Mouse (Mus musculus): ENCODE data around the gene Mre11a. TPM values are rescaled to one million over a fixed set of nuclear protein-coding genes. Genes with fewer than 3 reads are reported as not detected.

Gene Mre11a
- polyA plus RNA-seq (2014; fragmentation: Nextera tagmentation; extraction: Ambion mirVana), result 29.4 and 30.8 TPM in 2 replicates

DNA sequence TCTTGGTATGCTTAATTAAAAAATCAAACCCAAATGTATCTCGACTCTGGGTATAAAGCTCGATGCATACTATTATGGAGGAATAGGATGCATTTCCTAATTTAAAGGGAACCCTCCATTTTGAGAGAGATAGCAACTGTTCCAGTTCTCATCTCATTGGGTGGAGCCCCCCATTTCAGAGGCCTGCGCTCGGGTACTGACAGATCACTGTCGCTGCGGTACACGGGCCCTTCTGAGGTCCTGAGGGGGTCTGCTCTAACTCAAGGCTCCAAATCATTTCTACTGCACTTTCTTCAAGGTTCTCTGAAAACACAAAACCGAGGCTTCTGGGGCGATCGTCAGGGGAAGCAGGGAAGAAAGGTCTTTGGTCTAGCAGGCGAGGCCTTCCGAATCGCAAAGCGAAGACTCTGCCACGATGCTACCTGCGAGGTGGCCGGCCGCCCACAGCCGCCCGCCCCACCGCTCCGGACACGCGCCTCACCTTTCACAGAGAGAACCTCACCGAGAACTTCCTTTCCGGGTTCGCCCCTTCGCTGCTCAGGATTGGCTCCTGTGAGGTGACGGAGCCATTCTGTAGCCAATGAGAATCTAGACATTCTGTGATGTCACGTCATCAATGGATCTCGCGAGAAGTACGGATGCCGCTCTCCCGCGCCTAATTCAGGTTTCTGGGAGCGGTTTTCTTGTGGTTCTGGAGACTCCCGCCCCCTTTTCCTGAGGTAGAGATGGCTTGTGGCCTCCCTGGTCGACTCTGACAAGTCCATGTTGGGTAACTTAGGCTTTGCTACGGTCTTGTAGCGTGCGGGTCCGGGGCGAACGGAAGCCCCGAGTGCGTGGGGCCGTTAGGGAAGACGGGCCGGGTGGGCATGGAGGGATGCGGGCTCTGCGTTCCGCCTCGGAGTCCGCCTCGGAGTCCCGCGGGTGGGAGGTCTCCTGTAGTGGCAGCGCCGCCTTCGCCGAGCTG, at the start of gene Mre11a, which contains the start of gene Ankrd49:
TSS of gene Mre11a (plus strand) at position 616 of the 964 bp plus-strand sequence.
TSS of gene Ankrd49 (minus strand) at position 818 of the 964 bp plus-strand sequence.
- Histone ChIP-seq H3K36me3 (ENCODE audit: control insufficient read depth, insufficient read depth, low read length) (peaks cover 9% of the 10 kb centered on the region), H3K9ac (ENCODE audit: low read length) (peak within 1 kb of the TSS; percentile 94), H3K27me3 (ENCODE audit: control insufficient read depth, insufficient read depth, low read length) (no peaks in the 10 kb centered on the region), H3K27ac (ENCODE audit: low read depth, low read length) (peak within 1 kb of the TSS; percentile 87), H3K9me3 (ENCODE audit: control insufficient read depth, low read length) (no peaks in the 10 kb centered on the region), H3K4me3 (ENCODE audit: low read depth, low read length) (peak within 1 kb of the TSS; percentile 79), H3K4me1 (ENCODE audit: control insufficient read depth, insufficient read depth, low read length) (no peaks in the 10 kb centered on the region), H3K4me2 (peak within 1 kb of the TSS; percentile 77)
- ATAC-seq (ENCODE audit: low FRiP score) (peak; percentile 99), DNase-seq (ENCODE audit: low spot score, missing footprints) (peak; percentile 99)
- under 1% methylated on average over 62 of the region's 62 CpGs for WGBS

DNA sequence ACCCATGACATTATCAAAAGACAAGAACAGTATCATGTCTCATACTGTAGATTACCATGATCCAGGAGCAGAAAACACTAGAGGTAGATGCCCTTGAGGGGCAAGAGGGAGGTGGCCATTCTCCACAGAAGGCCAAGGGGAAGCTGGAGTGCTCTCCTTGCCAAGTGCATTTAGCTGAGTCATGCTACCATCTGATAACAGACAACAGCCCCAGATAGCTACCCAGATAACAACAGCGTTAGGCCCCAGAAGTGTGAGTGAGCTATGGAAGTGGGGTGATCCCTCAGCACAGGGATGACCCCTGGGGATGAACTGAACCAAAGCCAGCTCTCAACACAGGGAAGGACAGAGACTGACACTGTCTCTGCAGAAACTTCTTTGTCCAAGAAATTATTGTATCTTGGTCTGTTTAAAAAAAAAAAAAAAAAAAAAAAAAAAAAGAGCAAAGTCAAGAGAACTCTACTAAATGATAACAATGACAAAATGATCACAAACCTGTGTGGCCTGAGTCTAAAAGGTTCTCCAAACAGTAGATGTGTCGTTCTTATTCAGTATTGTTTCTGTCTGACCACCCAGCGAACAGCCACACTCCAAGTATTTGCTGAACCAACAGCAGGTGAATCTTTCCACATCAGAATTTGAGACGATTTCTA, 44.8 kb upstream of the Mre11a start:
- no peak overlapping the region for H3K9ac ChIP-seq (ENCODE audit: low read length)
- H3K4me1 ChIP-seq (ENCODE audit: control insufficient read depth, insufficient read depth, low read length), result no peaks in the 10 kb centered on the region
- H3K36me3 ChIP-seq (ENCODE audit: control insufficient read depth, insufficient read depth, low read length), result no peaks in the 10 kb centered on the region
- no peaks in the 10 kb centered on the region for H3K9me3 ChIP-seq (ENCODE audit: control insufficient read depth, low read length)
- no peak for DNase-seq (ENCODE audit: low spot score, missing footprints)
- 81% methylated on average over 4 of the region's 4 CpGs for WGBS
- H3K4me2 ChIP-seq, result no peak overlapping the region
- H3K27me3 ChIP-seq (ENCODE audit: control insufficient read depth, insufficient read depth, low read length), result no peaks in the 10 kb centered on the region
- no peak overlapping the region for H3K27ac ChIP-seq (ENCODE audit: low read depth, low read length)
- H3K4me3 ChIP-seq (ENCODE audit: low read depth, low read length), result no peak overlapping the region
- no peak for ATAC-seq (ENCODE audit: low FRiP score)

DNA sequence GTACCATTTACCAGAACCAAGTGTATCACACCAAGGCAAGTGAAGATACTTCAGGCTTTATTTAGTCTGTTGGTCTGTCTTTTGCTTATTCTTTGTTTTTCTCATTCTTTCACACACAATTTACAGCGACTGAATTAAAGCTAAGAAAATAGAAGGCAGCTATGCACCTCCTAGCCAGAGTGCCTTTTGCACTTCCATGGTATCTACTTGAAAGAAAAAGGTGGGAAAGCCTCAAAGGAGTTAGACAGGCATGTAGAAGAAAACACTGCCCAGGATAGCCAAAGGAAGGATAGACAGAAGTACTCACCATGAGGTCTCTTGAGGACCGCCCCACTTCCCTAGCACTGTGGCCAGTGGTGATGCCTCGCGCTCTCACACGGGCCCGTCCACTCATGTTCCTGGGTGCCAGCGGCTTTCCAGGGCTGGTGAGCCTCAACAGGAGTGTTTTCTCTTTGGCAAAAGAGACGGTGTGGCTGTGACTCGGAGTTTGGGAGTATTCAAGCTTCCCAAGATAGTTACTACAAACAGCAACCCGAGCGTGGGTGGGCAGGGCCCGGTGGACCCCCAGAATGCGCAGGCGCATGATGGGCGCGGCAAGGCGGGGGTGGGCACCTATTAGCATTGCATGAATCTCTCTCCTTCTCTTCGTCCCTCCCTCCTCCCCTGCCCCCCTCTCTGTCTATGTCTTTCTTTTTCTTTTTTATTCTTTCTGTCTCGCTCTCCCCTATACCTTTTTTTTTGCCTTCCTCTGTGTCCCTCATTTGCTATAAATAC, 44.1 kb upstream of the Mre11a start, which contains the start of gene Piwil4:
TSS of gene Piwil4 (minus strand) at position 583 of the 774 bp plus-strand sequence.
- H3K9ac ChIP-seq (ENCODE audit: low read length), result no peak within 1 kb of the TSS
- H3K9me3 ChIP-seq (ENCODE audit: control insufficient read depth, low read length), result no peaks in the 10 kb centered on the region
- H3K36me3 ChIP-seq (ENCODE audit: control insufficient read depth, insufficient read depth, low read length), result no peaks in the 10 kb centered on the region
- no peaks in the 10 kb centered on the region for H3K27me3 ChIP-seq (ENCODE audit: control insufficient read depth, insufficient read depth, low read length)
- WGBS, result 86% methylated on average over 19 of the region's 19 CpGs
- DNase-seq (ENCODE audit: low spot score, missing footprints), result no peak
- no peak within 1 kb of the TSS for H3K4me2 ChIP-seq
- no peak within 1 kb of the TSS for H3K4me3 ChIP-seq (ENCODE audit: low read depth, low read length)
- no peaks in the 10 kb centered on the region for H3K4me1 ChIP-seq (ENCODE audit: control insufficient read depth, insufficient read depth, low read length)
- no peak for ATAC-seq (ENCODE audit: low FRiP score)
- no peak within 1 kb of the TSS for H3K27ac ChIP-seq (ENCODE audit: low read depth, low read length)

DNA sequence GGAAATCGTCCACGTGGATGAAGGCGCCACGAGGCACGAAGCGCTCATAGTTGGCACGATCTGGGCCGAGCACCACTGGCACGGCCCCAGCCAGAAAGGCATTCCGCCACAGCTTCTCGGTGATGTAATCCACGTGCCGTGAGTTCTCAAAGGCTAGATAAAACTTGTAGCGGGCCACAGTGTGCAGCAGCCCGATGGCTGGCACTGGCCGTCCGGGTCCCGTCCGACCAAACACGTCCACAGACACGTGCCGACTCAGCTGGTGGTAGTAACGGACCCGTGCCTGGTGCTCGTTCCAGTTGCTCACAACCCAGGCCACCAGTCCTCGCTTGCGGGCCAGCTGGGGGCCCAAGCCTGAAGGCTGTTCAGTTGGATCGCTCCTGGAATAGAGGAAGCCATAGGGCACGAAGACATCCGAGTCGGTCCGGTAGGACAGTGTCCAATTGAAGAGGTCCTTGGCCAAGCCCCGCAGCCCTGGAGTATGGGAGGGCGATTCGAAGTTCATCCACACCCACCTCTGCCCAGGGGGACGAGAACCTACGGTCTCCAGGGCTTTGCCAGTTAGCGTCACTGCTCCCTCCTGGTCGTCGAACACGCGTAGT, 33.5 kb upstream of the Mre11a start:
- Histone ChIP-seq H3K4me1 (ENCODE audit: control insufficient read depth, insufficient read depth, low read length) (peaks cover 8% of the 10 kb centered on the region; the same call in 1 of the 2 replicates), H3K4me2 (peak overlapping the region; percentile 87), H3K27me3 (ENCODE audit: control insufficient read depth, insufficient read depth, low read length) (peaks cover 15% of the 10 kb centered on the region), H3K36me3 (ENCODE audit: control insufficient read depth, insufficient read depth, low read length) (no peaks in the 10 kb centered on the region), H3K9ac (ENCODE audit: low read length) (peak overlapping the region; percentile 67; the same call in 1 of the 2 replicates), H3K27ac (ENCODE audit: low read depth, low read length) (no peak overlapping the region), H3K4me3 (ENCODE audit: low read depth, low read length) (peak overlapping the region; percentile 50), H3K9me3 (ENCODE audit: control insufficient read depth, low read length) (no peaks in the 10 kb centered on the region)
- 55% methylated on average over 42 of the region's 42 CpGs for WGBS
- ATAC-seq (ENCODE audit: low FRiP score), result peak; percentile 20
- DNase-seq (ENCODE audit: low spot score, missing footprints), result no peak

DNA sequence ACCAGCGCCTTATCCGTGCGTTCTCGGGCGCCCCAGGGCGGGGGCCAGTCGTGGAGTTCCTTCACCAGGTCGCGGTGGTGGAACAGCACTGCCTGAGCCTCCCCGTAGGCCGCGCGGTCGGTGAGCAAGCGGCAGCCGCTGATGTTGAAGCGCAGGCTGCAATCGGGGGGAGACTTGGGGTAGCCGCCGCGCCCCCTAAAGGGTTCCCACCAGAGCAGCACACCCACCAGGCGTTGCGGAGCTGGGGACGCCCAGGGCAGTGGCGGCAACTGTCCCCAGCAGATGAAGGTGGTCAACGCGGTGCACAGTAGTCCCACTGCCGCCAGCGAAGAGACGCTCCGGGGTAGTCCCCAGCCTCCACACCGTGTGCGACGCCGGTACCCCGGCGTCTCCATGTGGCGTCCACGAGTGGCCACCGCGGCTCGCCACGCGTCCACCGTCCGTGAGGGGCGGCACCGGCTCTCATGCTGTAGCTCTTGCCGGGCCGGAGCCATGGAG, 32.9 kb upstream of the Mre11a start:
- WGBS, result under 1% methylated on average over 49 of the region's 50 CpGs
- H3K27me3 ChIP-seq (ENCODE audit: control insufficient read depth, insufficient read depth, low read length), result peaks cover 15% of the 10 kb centered on the region
- no peaks in the 10 kb centered on the region for H3K9me3 ChIP-seq (ENCODE audit: control insufficient read depth, low read length)
- ATAC-seq (ENCODE audit: low FRiP score) (peak; percentile 84), DNase-seq (ENCODE audit: low spot score, missing footprints) (peak; percentile 94)
- no peaks in the 10 kb centered on the region for H3K36me3 ChIP-seq (ENCODE audit: control insufficient read depth, insufficient read depth, low read length)
- H3K4me3 ChIP-seq (ENCODE audit: low read depth, low read length), result peak overlapping the region; percentile 50
- peak overlapping the region; percentile 67 for H3K9ac ChIP-seq (ENCODE audit: low read length)
- no peak overlapping the region for H3K27ac ChIP-seq (ENCODE audit: low read depth, low read length)
- H3K4me2 ChIP-seq, result peak overlapping the region; percentile 87
- H3K4me1 ChIP-seq (ENCODE audit: control insufficient read depth, insufficient read depth, low read length), result peaks cover 8% of the 10 kb centered on the region; the same call in 1 of the 2 replicates

DNA sequence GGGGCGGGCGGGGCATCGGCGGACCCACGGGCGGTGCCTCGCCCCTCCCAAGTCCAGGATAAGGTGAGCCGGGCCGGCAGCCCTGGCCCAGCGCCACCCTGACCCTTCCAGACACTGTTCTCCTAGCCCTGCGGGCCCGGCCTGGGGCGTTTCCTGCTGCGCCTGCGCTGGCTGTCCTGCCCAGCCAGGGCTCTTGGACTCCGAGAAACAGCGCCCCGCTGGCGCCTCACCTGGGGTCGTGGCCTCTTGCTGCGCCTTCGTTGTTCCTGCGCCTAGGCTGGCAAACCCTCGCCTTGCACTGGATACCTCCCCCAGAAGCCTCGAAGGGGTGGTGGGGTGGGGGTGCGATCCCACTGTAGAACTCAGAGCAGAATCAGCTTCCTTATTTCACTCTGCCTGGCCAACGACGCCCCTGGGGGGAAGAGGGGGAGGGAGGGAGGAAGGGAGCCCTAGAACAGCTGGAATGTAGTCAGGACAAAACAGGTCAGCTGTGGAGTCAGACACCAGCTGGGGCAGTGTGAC, 32.4 kb upstream of the Mre11a start, which contains the start of gene Fut4:
TSS of gene Fut4 (minus strand) at position 393 of the 522 bp plus-strand sequence.
- Histone ChIP-seq H3K9me3 (ENCODE audit: control insufficient read depth, low read length) (no peaks in the 10 kb centered on the region), H3K36me3 (ENCODE audit: control insufficient read depth, insufficient read depth, low read length) (no peaks in the 10 kb centered on the region), H3K9ac (ENCODE audit: low read length) (peak within 1 kb of the TSS; percentile 67), H3K27ac (ENCODE audit: low read depth, low read length) (no peak within 1 kb of the TSS), H3K27me3 (ENCODE audit: control insufficient read depth, insufficient read depth, low read length) (peaks cover 15% of the 10 kb centered on the region), H3K4me2 (peak within 1 kb of the TSS; percentile 87), H3K4me3 (ENCODE audit: low read depth, low read length) (peak within 1 kb of the TSS; percentile 50), H3K4me1 (ENCODE audit: control insufficient read depth, insufficient read depth, low read length) (peaks cover 8% of the 10 kb centered on the region; the same call in 1 of the 2 replicates)
- WGBS, result under 1% methylated on average over 28 of the region's 28 CpGs
- peak; percentile 87 for ATAC-seq (ENCODE audit: low FRiP score)
- no peak for DNase-seq (ENCODE audit: low spot score, missing footprints)

DNA sequence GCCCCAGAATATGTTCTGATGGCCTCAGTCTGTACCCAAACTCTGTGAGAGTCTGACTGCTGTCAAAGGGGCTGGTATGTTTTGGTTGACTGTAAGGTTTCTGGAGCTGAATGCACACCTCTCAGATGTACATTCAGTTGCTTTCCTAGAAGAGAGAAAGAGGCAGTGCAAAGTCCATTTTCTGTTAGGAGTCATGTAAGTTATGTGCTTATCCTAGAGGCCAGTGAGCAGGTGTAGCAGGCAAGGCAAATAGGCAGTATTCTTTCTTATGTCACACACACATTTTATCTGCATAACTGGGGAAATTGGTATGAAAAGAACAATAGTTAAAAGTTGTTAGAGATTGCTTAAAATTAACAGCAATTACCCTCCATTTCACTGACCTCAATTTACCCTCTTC, 30.5 kb upstream of the Mre11a start:
- no peaks in the 10 kb centered on the region for H3K36me3 ChIP-seq (ENCODE audit: control insufficient read depth, insufficient read depth, low read length)

DNA sequence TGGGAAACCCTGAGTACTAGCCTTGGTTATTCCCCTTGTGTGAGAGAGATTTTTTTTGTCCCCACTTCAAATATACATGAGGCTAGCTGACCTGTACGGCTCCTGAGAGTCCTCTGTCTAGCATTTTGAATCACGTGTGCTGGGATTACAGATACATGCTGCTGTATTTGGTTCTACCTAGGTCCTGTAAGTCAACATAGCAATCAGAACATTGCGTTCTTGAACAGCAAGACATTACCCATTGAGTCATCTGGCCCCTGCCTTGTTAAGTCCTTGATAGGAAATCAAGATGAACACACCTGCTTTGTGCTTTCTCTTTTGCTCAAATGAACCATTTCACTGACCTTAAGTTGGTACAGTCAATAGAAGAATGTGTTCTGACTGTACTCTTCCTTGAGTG, 30.0 kb upstream of the Mre11a start:
- peaks cover 15% of the 10 kb centered on the region for H3K27me3 ChIP-seq (ENCODE audit: control insufficient read depth, insufficient read depth, low read length)
- ATAC-seq (ENCODE audit: low FRiP score), result no peak
- H3K4me3 ChIP-seq (ENCODE audit: low read depth, low read length), result no peak overlapping the region
- H3K4me2 ChIP-seq, result no peak overlapping the region
- H3K27ac ChIP-seq (ENCODE audit: low read depth, low read length), result no peak overlapping the region
- H3K4me1 ChIP-seq (ENCODE audit: control insufficient read depth, insufficient read depth, low read length), result peaks cover 8% of the 10 kb centered on the region; the same call in 1 of the 2 replicates
- H3K9ac ChIP-seq (ENCODE audit: low read length), result no peak overlapping the region
- WGBS, result 85% methylated on average over 3 of the region's 3 CpGs
- no peak for DNase-seq (ENCODE audit: low spot score, missing footprints)
- no peaks in the 10 kb centered on the region for H3K9me3 ChIP-seq (ENCODE audit: control insufficient read depth, low read length)
- H3K36me3 ChIP-seq (ENCODE audit: control insufficient read depth, insufficient read depth, low read length), result no peaks in the 10 kb centered on the region

More for the DNA sequence above, 30.5 kb upstream of the Mre11a start:
- Histone ChIP-seq H3K9me3 (ENCODE audit: control insufficient read depth, low read length) (no peaks in the 10 kb centered on the region), H3K4me2 (no peak overlapping the region), H3K27ac (ENCODE audit: low read depth, low read length) (no peak overlapping the region), H3K4me1 (ENCODE audit: control insufficient read depth, insufficient read depth, low read length) (peaks cover 8% of the 10 kb centered on the region; the same call in 1 of the 2 replicates), H3K4me3 (ENCODE audit: low read depth, low read length) (no peak overlapping the region), H3K9ac (ENCODE audit: low read length) (no peak overlapping the region), H3K27me3 (ENCODE audit: control insufficient read depth, insufficient read depth, low read length) (peaks cover 15% of the 10 kb centered on the region)
- DNase-seq (ENCODE audit: low spot score, missing footprints) (no peak), ATAC-seq (ENCODE audit: low FRiP score) (no peak)
